Mouse (Mus musculus): ENCODE data around the gene Scml4. TPM values are rescaled to one million over a fixed set of nuclear protein-coding genes. Genes with fewer than 3 reads are reported as not detected.

Gene Scml4
- total and polyA plus RNA-seq, 3 experiments = 0.03 to 0.08 TPM; not detected in 1

DNA sequence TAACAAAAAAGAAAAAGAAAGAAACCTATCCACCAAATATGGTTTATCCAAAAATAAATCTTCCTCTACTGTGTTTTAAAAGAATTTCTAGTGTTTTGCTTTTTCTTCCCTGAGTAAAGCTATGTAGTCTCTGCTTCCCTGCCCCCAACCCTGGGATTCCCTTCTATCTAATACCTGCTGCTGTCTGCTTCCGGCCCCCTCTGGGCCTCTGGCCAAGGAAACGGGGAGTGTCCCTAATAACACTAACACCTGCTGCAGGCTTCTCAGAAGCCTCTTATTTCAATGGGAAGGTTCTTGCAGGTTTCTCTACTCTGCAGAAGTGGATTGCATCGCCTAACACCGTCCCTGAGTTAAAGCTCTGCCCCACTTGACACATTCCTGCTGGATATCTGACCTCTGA lies 50.4 kb downstream of the Scml4 start:
- Histone ChIP-seq H3K27me3 (ENCODE audit: control insufficient read depth in 1 of 2, insufficient read depth in 2 of 2, low read length in 2 of 2) (no peaks in the 10 kb centered on the region; a peak in 3 of 4 replicates), H3K4me1 (ENCODE audit: control insufficient read depth in 1 of 2, insufficient read depth in 2 of 2, low read length in 2 of 2) (peaks cover 0 to 4% of the 10 kb centered on the region in 2 experiments; a peak in 1 of 4 replicates), H3K36me3 (ENCODE audit: control insufficient read depth in 1 of 2, insufficient read depth in 2 of 2, low read length in 2 of 2) (peaks cover 0 to 8% of the 10 kb centered on the region in 2 experiments; a peak in 2 of 4 replicates), H3K4me3 (ENCODE audit: control insufficient read depth in 1 of 2, insufficient read depth in 1 of 2, low read depth in 2 of 2, low read length in 2 of 2) (no peak overlapping the region), H3K9me3 (replicated peaks; ENCODE audit: insufficient read depth, low read length) (no peaks in the 10 kb centered on the region), H3K9ac (ENCODE audit: control insufficient read depth, low read depth, low read length, poor library complexity, severe bottlenecking) (no peak overlapping the region), H3K27ac (ENCODE audit: control insufficient read depth, low read depth, low read length) (no peak overlapping the region), H3K79me2 (ENCODE audit: control insufficient read depth, insufficient read depth, low read length, poor library complexity) (no peaks in the 10 kb centered on the region)
- no peak for TF ChIP-seq POLR2A (IDR thresholded peaks at IDR 0.05; ENCODE audit: control insufficient read depth in 1 of 2, insufficient read depth in 1 of 2, low read depth in 1 of 2, low read length in 2 of 2, poor library complexity in 1 of 2)
- TF ChIP-seq ETS1 (IDR thresholded peaks at IDR 0.05; ENCODE audit: low read depth, low read length) = 0 out of 2 replicates have a peak, but pooled peaks have one; percentile 14
- TF ChIP-seq TCF12 (IDR thresholded peaks at IDR 0.05; ENCODE audit: low read depth, low read length) = 0 out of 2 replicates have a peak, but pooled peaks have one; percentile 20
- peak in 1 of 2 experiments; percentile 14; a peak in 1 of 4 replicates for TF ChIP-seq EP300 (IDR thresholded peaks at IDR 0.05; ENCODE audit: low read depth in 1 of 2, low read length in 2 of 2)
- peak; percentile 29 for DNase-seq (ENCODE audit: low read depth, low spot score)

DNA sequence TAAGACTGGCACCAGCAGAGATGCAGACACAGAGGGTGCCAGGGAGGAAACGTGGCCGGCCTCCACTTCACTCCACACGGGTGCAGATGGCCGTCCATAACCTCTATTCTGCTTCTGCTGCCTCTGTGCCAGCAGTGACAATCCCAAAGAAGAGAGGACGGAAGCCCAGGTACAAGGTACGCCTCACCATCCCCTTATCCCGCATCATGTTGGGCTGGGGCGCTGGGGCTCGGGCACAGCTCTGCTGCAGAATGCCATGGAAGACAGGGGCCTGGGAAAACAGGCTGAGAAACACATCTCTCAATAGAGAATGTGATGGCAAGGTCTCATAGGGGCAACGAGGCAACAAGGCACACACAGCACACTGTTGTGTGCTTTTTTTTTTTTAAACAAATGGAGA lies 51.9 kb downstream of the Scml4 start:
- TF ChIP-seq GATA1 (IDR thresholded peaks at IDR 0.05; ENCODE audit: low read depth, low read length) (no peak), TCF12 (IDR thresholded peaks at IDR 0.05; ENCODE audit: low read depth, low read length) (no peak), MAFK (IDR thresholded peaks at IDR 0.05; ENCODE audit: borderline replicate concordance, low read depth, low read length) (no peak), GABPA (IDR thresholded peaks at IDR 0.05; ENCODE audit: low read depth, low read length) (no peak), UBTF (IDR thresholded peaks at IDR 0.05; ENCODE audit: borderline replicate concordance, insufficient read depth, low read depth, low read length) (no peak), RCOR1 (IDR thresholded peaks at IDR 0.05; ENCODE audit: low read depth, low read length) (no peak), CTCF (IDR thresholded peaks at IDR 0.05 in 2 of 3, conservative IDR thresholded peaks at IDR 0.05 in 1 of 3; ENCODE audit: control insufficient read depth in 1 of 3, insufficient read depth in 1 of 3, low read depth in 2 of 3, low read length in 3 of 3, poor library complexity in 1 of 3, severe bottlenecking in 1 of 3) (no peak), TBP (IDR thresholded peaks at IDR 0.05; ENCODE audit: low read depth, low read length) (no peak), POLR2AphosphoS5 (IDR thresholded peaks at IDR 0.05; ENCODE audit: borderline replicate concordance, low read depth, low read length) (no peak), MXI1 (IDR thresholded peaks at IDR 0.05; ENCODE audit: low read depth, low read length) (no peak), CHD2 (IDR thresholded peaks at IDR 0.05; ENCODE audit: low read length) (no peak), KAT2A (conservative IDR thresholded peaks at IDR 0.05; ENCODE audit: low read depth, low read length) (no peak), MYC (IDR thresholded peaks at IDR 0.05; ENCODE audit: low read depth, low read length) (no peak), SIN3A (IDR thresholded peaks at IDR 0.05; ENCODE audit: low read length) (no peak)
- no peak for DNase-seq (ENCODE audit: low read depth, low spot score)

More for the DNA sequence above, 51.9 kb downstream of the Scml4 start:
- Histone ChIP-seq H3K36me3 (ENCODE audit: control insufficient read depth in 1 of 2, insufficient read depth in 2 of 2, low read length in 2 of 2) (peaks cover 0 to 8% of the 10 kb centered on the region in 2 experiments; a peak in 2 of 4 replicates), H3K9me3 (replicated peaks; ENCODE audit: insufficient read depth, low read length) (no peaks in the 10 kb centered on the region), H3K4me3 (ENCODE audit: control insufficient read depth in 1 of 2, insufficient read depth in 1 of 2, low read depth in 2 of 2, low read length in 2 of 2) (no peak overlapping the region), H3K27ac (ENCODE audit: control insufficient read depth, low read depth, low read length) (no peak overlapping the region), H3K4me1 (ENCODE audit: control insufficient read depth in 1 of 2, insufficient read depth in 2 of 2, low read length in 2 of 2) (peaks cover 0 to 4% of the 10 kb centered on the region in 2 experiments; a peak in 1 of 4 replicates), H3K79me2 (ENCODE audit: control insufficient read depth, insufficient read depth, low read length, poor library complexity) (no peaks in the 10 kb centered on the region), H3K9ac (ENCODE audit: control insufficient read depth, low read depth, low read length, poor library complexity, severe bottlenecking) (no peak overlapping the region), H3K27me3 (ENCODE audit: control insufficient read depth in 1 of 2, insufficient read depth in 2 of 2, low read length in 2 of 2) (no peaks in the 10 kb centered on the region; a peak in 2 of 4 replicates)

Data from MEL (cell line).